Mouse (Mus musculus) liver, adult 2 months (tissue): ENCODE results near the gene Tmem238.

Experiments used
- CTCF ChIP-seq: fragments of 200-500 bp; IDR thresholded peaks from 2 replicates; pipeline ENCODE4 v1.5.1; 2011; ENCODE audit warnings: low read depth, low read length, control low read depth
- POLR2A ChIP-seq: fragments of 200-500 bp; IDR thresholded peaks from 2 replicates; pipeline ENCODE4 v1.6.1; 2011; ENCODE audit warnings: low read length, control low read depth; ENCODE audit not compliant: insufficient read depth; ENCODE audit errors: extremely low read depth

DNA sequence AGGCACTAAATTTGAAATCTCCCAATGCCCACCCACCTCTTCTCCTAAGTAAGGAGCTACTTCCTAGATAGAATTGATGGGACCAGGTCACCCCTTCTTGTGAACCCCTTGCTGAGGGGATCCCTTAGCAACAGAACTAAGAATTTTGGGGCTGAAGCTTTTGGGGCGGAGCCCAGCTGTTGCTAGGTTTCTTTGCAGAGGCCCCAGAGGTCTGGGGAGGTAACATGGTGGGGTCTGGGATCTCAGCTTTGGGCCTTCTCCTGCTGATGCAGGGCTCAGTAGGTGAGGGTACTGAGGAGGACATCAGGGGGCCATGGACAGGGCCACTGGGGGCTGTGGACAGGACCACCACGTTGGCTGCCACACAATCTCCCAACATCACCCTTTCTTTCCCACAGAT lies 6.7 kb downstream of the Tmem238 start, which contains the start of the genes Il11 and Tmem190:
- no peak for TF ChIP-seq CTCF
- TF ChIP-seq POLR2A, result no peak
